Mouse (Mus musculus) intestine, embryonic 14.5 days (tissue): ENCODE measurements around the gene Pabpc1l. TPM values are rescaled to one million over a fixed set of nuclear protein-coding genes. Genes with fewer than 3 reads are reported as not detected.

ENCODE experiments used
- ATAC-seq: fragments of 200-750 bp; cut with Nextera tagmentation; replicated peaks from 2 replicates; pipeline ENCODE4 v1.8.0; 2017; ENCODE audit warnings: low read depth, moderate number of reproducible peaks, moderate TSS enrichment, moderate library complexity; ENCODE audit not compliant: low FRiP score, low TSS enrichment
- DNase-seq: peaks from one replicate; pipeline ENCODE4 v3.0.0-alpha.2; 2018; ENCODE audit warnings: low spot score
- H3K27ac ChIP-seq: fragments of 300-500 bp; sonication (generic); 2 replicates; pipeline ENCODE4 v1.5.1; 2014; ENCODE audit warnings: low read depth, mild to moderate bottlenecking, control low read depth
- H3K27me3 ChIP-seq: fragments of 300-500 bp; sonication (generic); replicated peaks from 2 replicates; pipeline ENCODE4 v1.6.1; 2014; ENCODE audit warnings: low read length, control low read depth; ENCODE audit not compliant: control insufficient read depth, insufficient read depth
- H3K36me3 ChIP-seq: fragments of 300-500 bp; sonication (generic); 2 replicates; pipeline ENCODE4 v1.6.1; 2014; ENCODE audit warnings: low read length, control low read depth; ENCODE audit not compliant: control insufficient read depth, insufficient read depth
- H3K4me1 ChIP-seq: fragments of 300-500 bp; sonication (generic); replicated peaks from 2 replicates; pipeline ENCODE4 v1.6.1; 2014; ENCODE audit warnings: low read length, control low read depth, mixed read lengths; ENCODE audit not compliant: control insufficient read depth, insufficient read depth
- H3K4me2 ChIP-seq: fragments of 300-500 bp; sonication (generic); 2 replicates; pipeline ENCODE4 v1.6.1; 2014; ENCODE audit warnings: low read length
- H3K4me3 ChIP-seq: fragments of 300-500 bp; sonication (generic); 2 replicates; pipeline ENCODE4 v1.5.1; 2014; ENCODE audit warnings: low read depth, low read length, control low read depth, mixed read lengths
- H3K9ac ChIP-seq: fragments of 300-500 bp; sonication (generic); 2 replicates; pipeline ENCODE4 v1.6.1; 2014; ENCODE audit warnings: mild to moderate bottlenecking, low read length
- H3K9me3 ChIP-seq: fragments of 300-500 bp; sonication (generic); 2 replicates; pipeline ENCODE4 v1.6.1; 2016; ENCODE audit warnings: low read length, control low read depth; ENCODE audit not compliant: control insufficient read depth
- WGBS: fragments of 180-500 bp; shearing (Covaris S2); extraction: QIAGEN DNeasy Blood & Tissue Kit; methylation state at CpG from one replicate; pipeline ENCODE4 v1.1.7; 2014; 5-methylcytosine and 5-hydroxymethylcytosine counted together
- polyA plus RNA-seq: library from polyadenylated mRNA; unstranded; fragments of >200 nt; fragmentation: Nextera tagmentation; extraction: Ambion mirVana; gene quantifications from 2 replicates; pipeline ENCODE4 v1.2.1, GENCODE M21; 2014

The Pabpc1l gene
- polyA plus RNA-seq, 1 experiment from 2014 or later, result 1.5 TPM

DNA sequence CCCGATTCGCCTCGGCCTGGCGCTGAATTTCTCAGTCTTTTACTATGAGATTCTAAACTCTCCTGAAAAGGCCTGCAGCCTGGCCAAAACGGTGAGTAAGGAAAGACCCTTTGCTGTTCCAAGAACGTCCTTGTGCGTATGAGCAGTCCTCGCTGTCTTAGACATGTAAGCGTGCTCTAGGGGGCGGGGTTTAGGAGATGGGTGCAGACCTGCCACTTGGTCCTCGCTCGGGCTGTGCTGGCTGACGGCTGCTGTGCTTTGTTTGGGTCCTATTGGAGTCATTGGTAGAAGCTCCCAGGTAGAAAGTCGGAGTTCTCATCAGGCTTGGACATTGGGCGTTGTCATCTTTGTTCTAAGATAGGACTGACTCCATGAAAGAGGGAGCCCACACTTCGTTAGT lies 9.9 kb upstream of the Pabpc1l start:
- Histone ChIP-seq H3K36me3 (peaks cover 84% of the 10 kb centered on the region), H3K9ac (no peak overlapping the region), H3K27me3 (no peaks in the 10 kb centered on the region), H3K4me3 (no peak overlapping the region), H3K27ac (no peak overlapping the region), H3K4me2 (no peak overlapping the region), H3K9me3 (no peaks in the 10 kb centered on the region), H3K4me1 (no peaks in the 10 kb centered on the region)
- 94% methylated on average over 16 of the region's 16 CpGs for WGBS
- ATAC-seq (no peak), DNase-seq (no peak)

- no peaks in the 10 kb centered on the region for H3K4me1 ChIP-seq
- no peak overlapping the region for H3K27ac ChIP-seq
- no peak overlapping the region for H3K4me2 ChIP-seq
- no peak for ATAC-seq
- no peak overlapping the region for H3K4me3 ChIP-seq
- H3K27me3 ChIP-seq, result no peaks in the 10 kb centered on the region
- WGBS, result 92% methylated on average over 3 of the region's 3 CpGs
- peaks cover 58% of the 10 kb centered on the region for H3K36me3 ChIP-seq
- no peaks in the 10 kb centered on the region for H3K9me3 ChIP-seq
- no peak for DNase-seq
- H3K9ac ChIP-seq, result no peak overlapping the region
Measured at GRCm38 (mm10) chr2:164018910-164019309, 6.3 kb upstream of the Pabpc1l start.

- Histone ChIP-seq H3K4me2 (no peak overlapping the region), H3K27me3 (no peaks in the 10 kb centered on the region), H3K4me1 (no peaks in the 10 kb centered on the region), H3K9ac (no peak overlapping the region), H3K27ac (no peak overlapping the region), H3K9me3 (no peaks in the 10 kb centered on the region), H3K4me3 (no peak overlapping the region), H3K36me3 (peaks cover 48% of the 10 kb centered on the region)
- ATAC-seq (no peak), DNase-seq (no peak)
- 89% methylated on average over 4 of the region's 4 CpGs for WGBS
Measured at GRCm38 (mm10) chr2:164019943-164020342, 5.3 kb upstream of the Pabpc1l start.

DNA sequence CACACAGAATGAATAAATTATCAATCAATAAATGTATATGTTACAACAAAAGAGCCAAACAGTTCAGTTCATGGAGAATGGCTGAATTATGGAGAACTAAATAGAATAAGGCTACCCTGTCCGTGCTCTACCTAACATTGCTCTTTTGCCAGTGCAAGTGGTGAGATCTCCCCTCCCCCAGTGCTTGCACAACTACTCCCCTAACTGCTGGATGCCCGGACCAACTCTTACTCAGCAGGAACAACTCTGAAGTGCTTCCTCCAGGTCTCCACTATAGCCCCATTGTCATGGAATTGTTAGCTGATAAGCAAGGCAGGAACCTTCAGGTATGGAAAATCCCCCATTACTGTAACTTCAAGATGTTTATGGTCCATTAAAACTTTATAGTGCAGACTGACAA lies 3.1 kb upstream of the Pabpc1l start:
- DNase-seq, result no peak
- H3K36me3 ChIP-seq, result peaks cover 27% of the 10 kb centered on the region
- H3K27ac ChIP-seq, result no peak overlapping the region
- no peak overlapping the region for H3K4me3 ChIP-seq
- no peaks in the 10 kb centered on the region for H3K9me3 ChIP-seq
- H3K4me2 ChIP-seq, result no peak overlapping the region
- no peak for ATAC-seq
- 56% methylated on average over 2 of the region's 2 CpGs for WGBS
- H3K9ac ChIP-seq, result no peak overlapping the region
- H3K4me1 ChIP-seq, result no peaks in the 10 kb centered on the region
- no peaks in the 10 kb centered on the region for H3K27me3 ChIP-seq

GRCm38 (mm10) chr2:164031147-164031546 lies 5.9 kb downstream of the Pabpc1l start:
- ATAC-seq, result no peak
- H3K9me3 ChIP-seq, result 0 out of 2 replicates have a peak, but pooled peaks cover 3% of the 10 kb centered on the region
- no peak overlapping the region for H3K27ac ChIP-seq
- H3K9ac ChIP-seq, result no peak overlapping the region
- no peaks in the 10 kb centered on the region for H3K4me1 ChIP-seq
- H3K4me2 ChIP-seq, result no peak overlapping the region
- H3K27me3 ChIP-seq, result no peaks in the 10 kb centered on the region
- H3K4me3 ChIP-seq, result no peak overlapping the region
- 69% methylated on average over 10 of the region's 10 CpGs for WGBS
- no peak for DNase-seq
- H3K36me3 ChIP-seq, result no peaks in the 10 kb centered on the region

DNA sequence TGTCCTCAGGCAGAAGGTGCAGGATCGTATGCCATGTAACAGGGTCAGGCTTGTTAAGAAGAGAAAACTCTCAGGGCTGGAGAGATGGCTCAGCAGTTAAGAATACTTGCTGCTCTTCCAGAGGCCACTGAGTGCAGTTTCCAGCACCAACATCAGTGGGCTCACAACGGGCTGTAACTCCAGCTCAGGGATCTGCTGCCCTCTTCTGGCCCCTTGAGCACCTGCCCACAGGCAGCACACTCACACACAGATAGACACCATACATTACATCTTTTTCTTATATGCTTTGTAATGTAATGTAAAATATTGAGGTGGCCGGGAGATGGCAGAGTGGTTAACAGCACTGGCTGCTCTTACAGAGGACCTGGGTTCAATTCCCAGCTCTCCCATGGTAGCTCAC lies 7.7 kb downstream of the Pabpc1l start:
- Histone ChIP-seq H3K27ac (no peak overlapping the region), H3K9ac (no peak overlapping the region), H3K9me3 (0 out of 2 replicates have a peak, but pooled peaks cover 3% of the 10 kb centered on the region), H3K4me2 (no peak overlapping the region), H3K4me1 (no peaks in the 10 kb centered on the region), H3K36me3 (no peaks in the 10 kb centered on the region), H3K4me3 (no peak overlapping the region), H3K27me3 (no peaks in the 10 kb centered on the region)
- 86% methylated on average over 3 of the region's 3 CpGs for WGBS
- DNase-seq (no peak), ATAC-seq (no peak)

DNA sequence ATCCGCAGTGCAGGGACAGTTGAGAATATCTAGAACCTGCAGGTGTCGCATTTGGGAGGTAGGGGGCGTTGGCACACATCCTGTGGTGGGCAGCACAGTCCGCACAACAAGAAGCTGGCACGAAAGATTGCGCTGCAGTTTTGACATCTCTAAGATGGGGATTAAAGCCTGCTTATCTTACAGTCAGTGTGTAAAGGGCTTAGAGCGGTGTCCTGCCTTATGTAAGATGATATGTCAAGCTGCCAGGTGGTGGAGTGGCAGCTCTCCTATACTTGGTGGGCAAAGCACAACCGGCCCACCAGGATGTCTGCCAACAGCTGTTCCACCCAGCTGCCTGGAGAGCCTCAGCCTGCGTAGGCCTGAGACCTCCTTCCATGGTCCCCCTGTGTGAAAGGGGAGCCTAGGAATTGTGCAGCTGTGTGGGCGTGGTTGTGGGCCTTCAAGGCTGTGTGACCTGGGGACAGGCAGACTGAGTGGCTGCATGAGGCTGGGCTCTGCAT lies 11.3 kb downstream of the Pabpc1l start:
- Histone ChIP-seq H3K9ac (no peak overlapping the region), H3K4me1 (no peaks in the 10 kb centered on the region), H3K4me3 (no peak overlapping the region), H3K9me3 (0 out of 2 replicates have a peak, but pooled peaks cover 3% of the 10 kb centered on the region), H3K4me2 (no peak overlapping the region), H3K27ac (no peak overlapping the region), H3K36me3 (no peaks in the 10 kb centered on the region), H3K27me3 (no peaks in the 10 kb centered on the region)
- DNase-seq (no peak), ATAC-seq (no peak; the same call in 1 of the 2 replicates)
- 54% methylated on average over 10 of the region's 10 CpGs for WGBS

DNA sequence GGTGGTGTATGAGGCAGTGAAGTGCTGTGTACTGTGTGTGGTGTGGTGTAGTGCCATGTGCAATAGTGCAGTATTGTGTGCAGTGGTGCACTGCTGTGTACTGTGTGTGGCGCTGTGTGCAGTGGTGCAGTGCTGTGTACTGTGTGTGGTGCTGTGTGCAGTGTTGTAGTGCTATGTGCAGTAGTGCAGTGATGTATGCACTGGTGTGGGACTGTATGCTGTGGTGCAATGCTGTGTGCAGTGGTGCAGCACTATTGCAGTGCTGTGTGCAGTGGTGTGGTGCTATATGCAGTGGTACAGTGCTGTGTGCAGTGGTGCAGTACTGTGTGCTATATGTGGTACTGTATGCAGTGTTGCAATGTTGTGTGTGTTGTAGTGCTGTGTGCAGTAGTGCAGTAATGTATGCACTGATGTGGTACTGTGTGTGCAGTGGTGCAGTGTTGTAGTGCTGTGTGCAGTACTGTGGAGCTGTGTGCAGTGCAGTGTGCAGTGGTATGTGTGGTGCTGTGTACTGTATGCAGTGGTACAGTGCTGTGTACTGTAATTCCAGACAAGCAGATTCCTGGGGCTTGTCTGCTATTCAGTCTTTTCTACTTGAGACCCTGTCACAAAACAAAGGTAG lies 13.3 kb downstream of the Pabpc1l start:
- DNase-seq, result no peak
- H3K4me3 ChIP-seq, result no peak overlapping the region
- H3K4me2 ChIP-seq, result no peak overlapping the region
- no peaks in the 10 kb centered on the region for H3K9me3 ChIP-seq
- no peaks in the 10 kb centered on the region for H3K36me3 ChIP-seq
- no peak overlapping the region for H3K9ac ChIP-seq
- WGBS, result 92% methylated on average over 1 of the region's 1 CpGs
- no peaks in the 10 kb centered on the region for H3K27me3 ChIP-seq
- no peak overlapping the region for H3K27ac ChIP-seq
- no peak; the same call in 1 of the 2 replicates for ATAC-seq
- H3K4me1 ChIP-seq, result no peaks in the 10 kb centered on the region

DNA sequence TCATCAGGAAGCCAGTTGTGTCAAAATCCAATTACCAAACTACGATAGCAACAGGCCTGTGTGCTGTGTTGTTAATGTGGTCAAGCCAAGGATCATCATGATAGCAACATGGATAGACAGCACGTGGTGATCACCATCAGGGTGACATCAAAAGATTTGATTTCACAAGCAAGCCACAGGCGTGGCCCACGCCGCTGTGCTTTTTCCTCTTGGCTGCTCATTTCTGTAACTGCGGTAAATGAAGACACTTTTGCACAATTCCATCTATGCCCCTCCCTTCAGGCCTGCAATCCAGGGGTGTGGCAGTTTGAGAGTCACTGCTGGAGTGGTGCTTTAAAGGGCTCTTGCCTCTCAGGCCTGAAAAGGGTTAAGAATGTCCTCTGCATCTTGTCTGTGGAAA lies 15.7 kb downstream of the Pabpc1l start:
- H3K9ac ChIP-seq, result no peak overlapping the region
- H3K4me2 ChIP-seq, result no peak overlapping the region
- H3K27me3 ChIP-seq, result no peaks in the 10 kb centered on the region
- ATAC-seq, result no peak
- H3K4me3 ChIP-seq, result no peak overlapping the region
- no peaks in the 10 kb centered on the region for H3K9me3 ChIP-seq
- no peaks in the 10 kb centered on the region for H3K36me3 ChIP-seq
- no peaks in the 10 kb centered on the region for H3K4me1 ChIP-seq
- H3K27ac ChIP-seq, result no peak overlapping the region
- DNase-seq, result no peak
- 86% methylated on average over 6 of the region's 6 CpGs for WGBS
